Mouse (Mus musculus) hindbrain, embryonic 16.5 days (tissue): ENCODE results near the gene Slc22a16. TPM values are rescaled to one million over a fixed set of nuclear protein-coding genes. Genes with fewer than 3 reads are reported as not detected.
A peak's percentile ranks its signal among the peaks of the same experiment; 100 is the strongest.

Experiments
- ATAC-seq: fragments of 200-750 bp; cut with Nextera tagmentation; 2 replicates; pipeline ENCODE4 v1.8.0; 2017; ENCODE audit warnings: moderate TSS enrichment, moderate library complexity
- H3K27ac ChIP-seq: fragments of 300-500 bp; sonication (generic); 2 replicates; pipeline ENCODE4 v1.5.1; 2014; ENCODE audit warnings: low read depth, mild to moderate bottlenecking, control low read depth, low read length, moderate library complexity
- H3K27me3 ChIP-seq: fragments of 300-500 bp; sonication (generic); replicated peaks from 2 replicates; pipeline ENCODE4 v1.6.1; 2014; ENCODE audit warnings: low read length; ENCODE audit not compliant: control insufficient read depth, insufficient read depth
- H3K36me3 ChIP-seq: fragments of 300-500 bp; sonication (generic); 2 replicates; pipeline ENCODE4 v1.6.1; 2014; ENCODE audit warnings: mild to moderate bottlenecking, low read length, moderate library complexity, mixed read lengths; ENCODE audit not compliant: control insufficient read depth, insufficient read depth
- H3K4me1 ChIP-seq: fragments of 300-500 bp; sonication (generic); 2 replicates; pipeline ENCODE4 v1.6.1; 2014; ENCODE audit warnings: low read depth, low read length; ENCODE audit not compliant: control insufficient read depth, insufficient read depth
- H3K4me2 ChIP-seq: fragments of 300-500 bp; sonication (generic); 2 replicates; pipeline ENCODE4 v1.6.1; 2014; ENCODE audit warnings: mild to moderate bottlenecking, low read length, control low read depth, moderate library complexity
- H3K4me3 ChIP-seq: fragments of 300-500 bp; sonication (generic); 2 replicates; pipeline ENCODE4 v1.5.1; 2014; ENCODE audit warnings: mild to moderate bottlenecking, low read length, control low read depth, moderate library complexity
- H3K9ac ChIP-seq: fragments of 300-500 bp; sonication (generic); 2 replicates; pipeline ENCODE4 v1.6.1; 2014; ENCODE audit warnings: low read depth, mild to moderate bottlenecking, control low read depth, low read length, moderate library complexity
- H3K9me3 ChIP-seq: fragments of 300-500 bp; sonication (generic); 2 replicates; pipeline ENCODE4 v1.6.1; 2014; ENCODE audit warnings: mild to moderate bottlenecking, low read length, moderate library complexity; ENCODE audit not compliant: control insufficient read depth
- WGBS: fragments of 180-500 bp; shearing (Covaris S2); extraction: QIAGEN DNeasy Blood & Tissue Kit; methylation state at CpG from one replicate; pipeline ENCODE4 v1.1.7; 2014; 5-methylcytosine and 5-hydroxymethylcytosine counted together
- polyA plus RNA-seq: library from polyadenylated mRNA; unstranded; fragments of >200 nt; fragmentation: Nextera tagmentation; extraction: Ambion mirVana; gene quantifications from 2 replicates; pipeline ENCODE4 v1.2.1, GENCODE M21; 2015

Gene Slc22a16
- not detected in 2 replicates for polyA plus RNA-seq

GRCm38 (mm10) chr10:40570036-40570435, at the start of gene Slc22a16:
Slc22a16 (plus strand) TSS chr10:40570336.
- Histone ChIP-seq H3K36me3 (no peaks in the 10 kb centered on the region), H3K27me3 (no peaks in the 10 kb centered on the region), H3K4me3 (no peak within 1 kb of the TSS), H3K4me2 (no peak within 1 kb of the TSS), H3K9me3 (no peaks in the 10 kb centered on the region), H3K27ac (no peak within 1 kb of the TSS), H3K4me1 (no peaks in the 10 kb centered on the region), H3K9ac (no peak within 1 kb of the TSS)
- WGBS, result 90% methylated on average over 12 of the region's 12 CpGs
- ATAC-seq, result no peak

DNA sequence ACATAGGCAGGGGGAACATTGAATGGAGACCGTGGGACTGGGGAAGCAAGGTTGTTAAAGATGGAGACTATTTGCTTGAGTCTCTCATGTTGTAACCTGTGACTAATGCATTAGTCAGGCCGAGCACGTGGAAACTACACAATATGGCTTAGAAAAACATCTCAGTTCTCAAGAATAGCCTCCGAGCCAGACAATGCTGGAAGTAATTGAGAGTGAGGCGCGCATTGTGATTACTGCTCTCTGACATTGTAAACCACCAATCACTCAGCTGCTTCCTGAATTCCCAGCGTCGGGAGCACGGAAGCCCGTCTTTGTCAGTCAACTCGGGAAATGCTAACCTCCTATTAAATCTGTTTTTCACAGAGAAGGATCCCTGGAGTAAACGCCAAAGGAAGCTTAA, 48.6 kb upstream of the Slc22a16 start:
- no peak overlapping the region for H3K27ac ChIP-seq
- no peak overlapping the region for H3K4me3 ChIP-seq
- H3K27me3 ChIP-seq, result no peaks in the 10 kb centered on the region
- no peaks in the 10 kb centered on the region for H3K36me3 ChIP-seq
- H3K9me3 ChIP-seq, result no peaks in the 10 kb centered on the region
- H3K9ac ChIP-seq, result 0 out of 2 replicates have a peak overlapping the region, but pooled peaks have one; percentile 10
- peaks cover 5% of the 10 kb centered on the region for H3K4me1 ChIP-seq
- no peak for ATAC-seq
- WGBS, result 3% methylated on average over 12 of the region's 12 CpGs
- H3K4me2 ChIP-seq, result peak overlapping the region; percentile 32

GRCm38 (mm10) chr10:40523312-40523975, 46.7 kb upstream of the Slc22a16 start:
- peaks cover 5% of the 10 kb centered on the region for H3K4me1 ChIP-seq
- 63% methylated on average over 7 of the region's 7 CpGs for WGBS
- H3K4me3 ChIP-seq, result no peak overlapping the region
- H3K27me3 ChIP-seq, result no peaks in the 10 kb centered on the region
- no peak overlapping the region for H3K27ac ChIP-seq
- H3K9me3 ChIP-seq, result no peaks in the 10 kb centered on the region
- H3K36me3 ChIP-seq, result no peaks in the 10 kb centered on the region
- no peak overlapping the region for H3K9ac ChIP-seq
- H3K4me2 ChIP-seq, result no peak overlapping the region
- no peak for ATAC-seq

DNA sequence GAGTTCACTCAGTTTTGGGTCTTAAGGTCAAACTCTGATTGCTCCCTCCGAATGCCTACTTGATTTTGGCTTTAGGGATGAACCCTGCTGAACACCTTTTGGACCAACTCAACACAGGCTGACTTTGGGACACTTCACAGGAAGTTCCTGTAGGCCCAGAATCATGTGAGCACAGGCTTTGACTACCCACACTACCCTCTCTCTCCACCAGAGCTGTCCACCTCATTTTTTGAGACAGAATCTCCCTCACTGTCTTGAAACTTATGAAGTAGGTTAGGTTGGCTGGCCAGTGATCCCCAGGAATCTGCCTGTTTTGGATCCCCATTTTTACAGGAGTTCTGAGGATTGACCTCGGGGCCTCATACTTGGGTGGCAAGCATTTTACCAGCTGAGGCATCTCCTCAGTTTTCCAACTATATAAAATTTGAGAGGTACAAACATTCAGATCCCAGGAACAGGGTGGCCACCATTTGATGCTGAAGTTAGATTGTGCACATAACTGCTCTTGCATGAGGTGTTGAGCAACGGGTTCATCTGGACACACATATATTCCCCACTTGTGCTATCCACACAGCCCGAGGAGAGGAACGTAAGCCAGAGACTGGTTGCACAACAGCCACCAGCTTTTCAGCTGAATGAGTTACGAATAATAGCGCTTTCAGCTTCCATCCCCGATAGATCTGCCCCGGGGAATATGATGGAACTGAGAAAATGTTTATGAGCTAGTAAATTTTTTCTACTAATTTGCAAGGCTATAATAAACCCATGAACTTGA, 45.9 kb upstream of the Slc22a16 start:
- H3K27ac ChIP-seq, result no peak overlapping the region
- H3K9me3 ChIP-seq, result no peaks in the 10 kb centered on the region
- H3K4me2 ChIP-seq, result no peak overlapping the region
- no peak for ATAC-seq
- WGBS, result 69% methylated on average over 9 of the region's 9 CpGs
- no peaks in the 10 kb centered on the region for H3K27me3 ChIP-seq
- no peaks in the 10 kb centered on the region for H3K36me3 ChIP-seq
- peaks cover 5% of the 10 kb centered on the region for H3K4me1 ChIP-seq
- H3K4me3 ChIP-seq, result no peak overlapping the region
- no peak overlapping the region for H3K9ac ChIP-seq

- no peak overlapping the region for H3K27ac ChIP-seq
- no peak overlapping the region for H3K4me2 ChIP-seq
- H3K36me3 ChIP-seq, result no peaks in the 10 kb centered on the region
- no peaks in the 10 kb centered on the region for H3K27me3 ChIP-seq
- WGBS, result 32% methylated on average over 10 of the region's 10 CpGs
- H3K4me3 ChIP-seq, result no peak overlapping the region
- no peak for ATAC-seq
- H3K9ac ChIP-seq, result no peak overlapping the region
- peaks cover 5% of the 10 kb centered on the region for H3K4me1 ChIP-seq
- no peaks in the 10 kb centered on the region for H3K9me3 ChIP-seq
These were observed 45.1 kb upstream of the Slc22a16 start for GRCm38 (mm10) chr10:40524991-40525390.

- no peak overlapping the region for H3K27ac ChIP-seq
- peaks cover 5% of the 10 kb centered on the region for H3K4me1 ChIP-seq
- no peaks in the 10 kb centered on the region for H3K9me3 ChIP-seq
- WGBS, result 71% methylated on average over 9 of the region's 9 CpGs
- no peaks in the 10 kb centered on the region for H3K36me3 ChIP-seq
- H3K4me3 ChIP-seq, result no peak overlapping the region
- no peak overlapping the region for H3K9ac ChIP-seq
- ATAC-seq, result no peak
- no peak overlapping the region for H3K4me2 ChIP-seq
- H3K27me3 ChIP-seq, result no peaks in the 10 kb centered on the region
These were observed 44.5 kb upstream of the Slc22a16 start for GRCm38 (mm10) chr10:40525616-40526155.

DNA sequence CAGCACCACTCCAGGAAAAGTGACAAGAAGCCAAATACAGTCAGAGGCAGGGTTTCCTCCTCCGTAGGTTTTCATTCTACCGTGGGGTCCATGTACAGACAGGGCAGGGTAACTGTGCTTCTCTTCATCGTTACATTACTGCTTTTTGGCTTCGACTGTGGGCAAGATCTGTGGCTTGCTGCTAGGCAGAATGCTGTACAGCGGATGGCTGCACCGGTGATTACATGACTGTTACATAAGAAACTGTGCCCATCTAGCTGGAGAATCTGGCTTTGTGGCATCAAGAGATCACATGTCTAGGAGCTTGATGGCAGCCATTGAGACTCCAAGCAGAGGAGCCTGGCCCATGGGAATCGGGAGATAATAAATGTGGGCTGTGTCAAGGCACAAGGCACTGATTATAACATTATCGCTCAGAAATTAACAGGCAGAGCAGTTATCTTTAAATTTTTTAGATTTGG, 43.8 kb upstream of the Slc22a16 start:
- Histone ChIP-seq H3K4me1 (peaks cover 5% of the 10 kb centered on the region), H3K36me3 (no peaks in the 10 kb centered on the region), H3K4me2 (no peak overlapping the region), H3K27me3 (no peaks in the 10 kb centered on the region), H3K27ac (no peak overlapping the region), H3K4me3 (no peak overlapping the region), H3K9ac (no peak overlapping the region), H3K9me3 (no peaks in the 10 kb centered on the region)
- ATAC-seq, result no peak
- WGBS, result 79% methylated on average over 8 of the region's 8 CpGs

DNA sequence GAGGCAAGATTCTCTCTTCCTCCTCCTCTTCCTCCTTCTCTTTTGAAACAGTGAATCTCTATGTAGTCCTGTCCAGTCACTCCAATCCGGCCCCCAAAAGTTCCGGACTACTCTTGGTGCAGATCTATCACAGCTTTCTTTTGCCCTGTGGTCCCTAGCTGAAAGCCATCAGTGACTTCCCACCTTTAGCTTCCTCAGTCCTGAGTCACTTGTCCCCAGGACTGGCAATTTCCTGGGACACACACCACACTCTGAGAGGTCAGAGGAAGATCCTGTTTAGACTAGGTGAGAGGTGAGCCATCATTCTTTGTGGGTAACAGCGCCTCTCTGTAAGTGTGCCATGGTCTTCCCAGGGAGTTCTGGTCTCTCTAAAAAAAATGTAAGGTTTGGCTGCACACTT, 43.1 kb upstream of the Slc22a16 start:
- Histone ChIP-seq H3K36me3 (no peaks in the 10 kb centered on the region), H3K4me2 (no peak overlapping the region), H3K4me1 (no peaks in the 10 kb centered on the region; the same call in 1 of the 2 replicates), H3K27ac (no peak overlapping the region), H3K27me3 (no peaks in the 10 kb centered on the region), H3K4me3 (no peak overlapping the region), H3K9me3 (no peaks in the 10 kb centered on the region), H3K9ac (no peak overlapping the region)
- WGBS, result 87% methylated on average over 3 of the region's 3 CpGs
- ATAC-seq, result no peak

GRCm38 (mm10) chr10:40527573-40527972, 42.6 kb upstream of the Slc22a16 start:
- Histone ChIP-seq H3K4me1 (no peaks in the 10 kb centered on the region; the same call in 1 of the 2 replicates), H3K27ac (no peak overlapping the region), H3K36me3 (no peaks in the 10 kb centered on the region), H3K9ac (no peak overlapping the region), H3K9me3 (no peaks in the 10 kb centered on the region), H3K4me3 (no peak overlapping the region), H3K4me2 (no peak overlapping the region), H3K27me3 (no peaks in the 10 kb centered on the region)
- no peak for ATAC-seq
- WGBS, result 64% methylated on average over 8 of the region's 8 CpGs
